Comparison of ENCODE assay signal across 20 mouse cellular contexts in genomic region chr1:47486087-47486486, GRCm38 (mm10).
DNase-seq lines count a peak whose midpoint lies in the region; ATAC-seq lines count a peak whose summit lies in the region.
"Had no signal": no experiment of that assay in that cellular context is flagged by ENCODE, and none has a peak within 500 bp of the region (broad histone marks: within the 10 kb centered on the region; RNA-seq: fewer than 3 reads in every experiment).

No protein-coding gene starts in this region.

- DNase-seq in frontal cortex, postnatal 10 days (ENCODE audit: low spot score in 2 of 2) = no peak
- DNase-seq in left cerebral cortex, postnatal 25 days (ENCODE audit: low spot score in 2 of 2) = peak; percentile 8 to 59
- DNase-seq in left cerebral cortex, postnatal 10 days (ENCODE audit: extremely low spot score in 1 of 2, low spot score in 2 of 2) = no peak
- peak; percentile 11 for DNase-seq in right cerebral cortex, adult 18-20 months
- no peak for DNase-seq in right cerebral cortex, postnatal 14 days
- DNase-seq in telencephalon, adult 2 months (ENCODE audit: low read depth, low spot score) = peak; percentile 60
- DNase-seq: adrenal gland, postnatal 10 days; adrenal gland, postnatal 36 days; B cell, adult 2 months; cerebellum, adult 11 months; cerebellum, adult 2 months; cerebellum, adult 9-11 months; cerebellum, postnatal 25 days; gastrocnemius, adult 2 months; gastrocnemius, postnatal 14 days; heart, adult 11 months had no signal

- intact Hi-C loops in left cerebral cortex, postnatal 25 days (cut with DNase I) = loop anchor here (5.0 to 10.0 kb wide), 2 partner anchors 201 to 634 kb away; no protein-coding TSS in a partner anchor
- intact Hi-C loops in left cerebral cortex, postnatal 10 days (cut with DNase I) = no loop called here

- ATAC-seq in frontal cortex, adult (ENCODE audit: low TSS enrichment) = peak; percentile 95
- ATAC-seq: forebrain, embryonic 13.5 days; forebrain, embryonic 16.5 days; Patski had no signal

Comparison
In these comparisons a context has a peak if more than half of its experiments do, and no peak if none do; other contexts are left out.
1. DNase-seq: peak in left cerebral cortex, postnatal 25 days (2 of 2), right cerebral cortex, adult 18-20 months (single experiment) and telencephalon, adult 2 months (single experiment); none in frontal cortex, postnatal 10 days (0 of 2), left cerebral cortex, postnatal 10 days (0 of 2) and right cerebral cortex, postnatal 14 days (single experiment).